Mouse (Mus musculus): ENCODE data around the gene Mgme1. TPM values are rescaled to one million over a fixed set of nuclear protein-coding genes. Genes with fewer than 3 reads are reported as not detected.

Gene Mgme1
- polyA plus RNA-seq, 2 experiments = 5.9 to 9.2 TPM

DNA sequence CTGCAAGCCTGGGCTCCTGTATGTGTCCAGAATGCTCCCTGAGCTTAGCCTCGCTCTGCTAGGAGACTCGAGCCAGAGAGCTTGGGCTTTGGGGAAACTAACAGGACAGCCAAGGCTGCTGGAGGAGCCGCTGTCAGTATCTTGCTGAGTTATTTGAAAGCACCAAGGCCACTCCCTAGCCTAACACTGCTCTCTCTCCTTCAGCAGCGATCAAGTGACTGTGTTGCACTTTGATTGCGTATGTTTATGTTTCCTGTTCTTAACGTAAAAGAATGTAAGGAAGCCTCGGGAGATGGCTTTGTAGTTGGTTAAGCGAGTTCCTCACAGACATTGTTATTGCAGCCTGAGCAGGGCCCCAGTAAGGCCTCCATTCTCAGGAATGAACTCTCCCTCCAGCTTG is 4.3 kb downstream of the Mgme1 start:
- no peaks in the 10 kb centered on the region for H3K27me3 ChIP-seq (ENCODE audit: control insufficient read depth, insufficient read depth, low read length)
- no peaks in the 10 kb centered on the region for H3K9me3 ChIP-seq (ENCODE audit: control insufficient read depth, low read length)
- DNase-seq (ENCODE audit: low read depth in 3 of 3, low spot score in 3 of 3) = no peak
- peaks cover 16 to 18% of the 10 kb centered on the region in 2 experiments for H3K4me1 ChIP-seq (replicated peaks; ENCODE audit: control insufficient read depth in 2 of 2, insufficient read depth in 2 of 2, low read length in 1 of 2)
- no peak for ATAC-seq (ENCODE audit: insufficient read depth)
- H3K9ac ChIP-seq (replicated peaks) = peak overlapping the region; percentile 12
- peak overlapping the region; percentile 38 for H3K4me2 ChIP-seq (ENCODE audit: low read depth)
- peaks cover 5% of the 10 kb centered on the region for H3K36me3 ChIP-seq (replicated peaks; ENCODE audit: control insufficient read depth, insufficient read depth, low read depth)
- H3K27ac ChIP-seq = peak overlapping the region; percentile 14
- no peak for TF ChIP-seq CTCF (IDR thresholded peaks at IDR 0.05; ENCODE audit: low read depth)
- no peak for TF ChIP-seq EP300 (IDR thresholded peaks at IDR 0.05; ENCODE audit: low read depth)
- peak overlapping the region in 1 of 2 experiments; percentile 1; a peak in 1 of 4 replicates for H3K4me3 ChIP-seq (ENCODE audit: insufficient read depth in 1 of 2, low read depth in 2 of 2, low read length in 2 of 2)
- 29% methylated on average over 8 of the region's 8 CpGs for WGBS (ENCODE audit: insufficient replicate concordance)

DNA sequence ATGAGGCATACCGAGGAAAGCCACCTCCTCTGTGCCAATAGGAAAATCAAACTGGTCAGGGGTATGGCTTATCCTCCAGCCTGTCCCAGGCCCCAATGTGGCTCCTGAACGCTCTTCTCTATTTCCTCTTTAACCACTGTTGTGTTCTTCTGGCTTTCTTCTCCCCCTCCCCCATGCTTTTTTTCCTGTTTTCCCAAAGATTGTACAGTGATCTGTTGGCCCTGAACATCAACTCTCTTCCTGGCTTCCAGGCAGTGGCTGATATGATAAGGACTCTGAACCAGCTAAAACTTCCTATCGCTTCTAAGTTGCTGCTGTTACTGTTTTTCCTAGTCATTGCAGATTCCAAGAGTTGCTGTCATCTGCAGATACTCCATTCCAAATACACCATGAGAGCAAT is 6.4 kb downstream of the Mgme1 start:
- WGBS (ENCODE audit: insufficient replicate concordance) = 64% methylated on average over 3 of the region's 3 CpGs
- Histone ChIP-seq H3K27ac (no peak overlapping the region), H3K4me1 (replicated peaks; ENCODE audit: control insufficient read depth in 2 of 2, insufficient read depth in 2 of 2, low read length in 1 of 2) (peaks cover 15 to 16% of the 10 kb centered on the region in 2 experiments), H3K4me3 (ENCODE audit: insufficient read depth in 1 of 2, low read depth in 2 of 2, low read length in 2 of 2) (no peak overlapping the region), H3K4me2 (ENCODE audit: low read depth) (no peak overlapping the region), H3K36me3 (replicated peaks; ENCODE audit: control insufficient read depth, insufficient read depth, low read depth) (peaks cover 7% of the 10 kb centered on the region), H3K27me3 (ENCODE audit: control insufficient read depth, insufficient read depth, low read length) (no peaks in the 10 kb centered on the region), H3K9me3 (ENCODE audit: control insufficient read depth, low read length) (no peaks in the 10 kb centered on the region), H3K9ac (replicated peaks) (no peak overlapping the region)
- peak; percentile 5; the same call in 1 of the 2 replicates for ATAC-seq (ENCODE audit: insufficient read depth)
- TF ChIP-seq CTCF (IDR thresholded peaks at IDR 0.05; ENCODE audit: low read depth) (no peak), EP300 (IDR thresholded peaks at IDR 0.05; ENCODE audit: low read depth) (no peak)
- DNase-seq (ENCODE audit: low read depth in 3 of 3, low spot score in 3 of 3) = no peak

DNA sequence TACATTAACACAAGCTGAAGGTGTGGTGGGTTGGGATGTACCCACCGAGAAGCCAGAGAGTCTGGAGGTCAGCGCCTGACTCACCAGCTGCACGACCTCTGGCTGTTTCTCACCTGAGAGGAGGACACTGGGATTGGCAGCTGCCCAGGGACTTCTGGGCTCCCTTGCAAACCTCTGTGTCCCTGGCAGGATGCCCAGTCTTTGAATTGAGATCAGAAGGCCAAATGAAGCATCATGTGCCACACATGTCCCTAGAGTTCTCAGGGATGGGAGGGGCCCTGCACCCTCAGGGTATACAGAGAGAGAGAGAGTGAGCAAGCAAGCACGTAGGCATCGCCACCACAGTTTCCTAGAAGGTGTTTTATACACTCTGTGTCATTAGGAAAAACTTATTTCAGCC is 9.3 kb downstream of the Mgme1 start:
- ATAC-seq (ENCODE audit: insufficient read depth) (no peak), DNase-seq (ENCODE audit: low read depth in 3 of 3, low spot score in 3 of 3) (no peak)
- peaks cover 7% of the 10 kb centered on the region for H3K36me3 ChIP-seq (replicated peaks; ENCODE audit: control insufficient read depth, insufficient read depth, low read depth)
- H3K4me2 ChIP-seq (ENCODE audit: low read depth) = no peak overlapping the region
- H3K4me1 ChIP-seq (replicated peaks; ENCODE audit: control insufficient read depth in 2 of 2, insufficient read depth in 2 of 2, low read length in 1 of 2) = peaks cover 3% of the 10 kb centered on the region in 2 experiments; a peak in 3 of 4 replicates
- no peaks in the 10 kb centered on the region for H3K9me3 ChIP-seq (ENCODE audit: control insufficient read depth, low read length)
- H3K4me3 ChIP-seq (ENCODE audit: insufficient read depth in 1 of 2, low read depth in 2 of 2, low read length in 2 of 2) = no peak overlapping the region
- TF ChIP-seq EP300 (IDR thresholded peaks at IDR 0.05; ENCODE audit: low read depth) (no peak), CTCF (IDR thresholded peaks at IDR 0.05; ENCODE audit: low read depth) (no peak)
- 75% methylated on average over 5 of the region's 5 CpGs for WGBS (ENCODE audit: insufficient replicate concordance)
- no peak overlapping the region for H3K9ac ChIP-seq (replicated peaks)
- no peaks in the 10 kb centered on the region for H3K27me3 ChIP-seq (ENCODE audit: control insufficient read depth, insufficient read depth, low read length)
- no peak overlapping the region for H3K27ac ChIP-seq

DNA sequence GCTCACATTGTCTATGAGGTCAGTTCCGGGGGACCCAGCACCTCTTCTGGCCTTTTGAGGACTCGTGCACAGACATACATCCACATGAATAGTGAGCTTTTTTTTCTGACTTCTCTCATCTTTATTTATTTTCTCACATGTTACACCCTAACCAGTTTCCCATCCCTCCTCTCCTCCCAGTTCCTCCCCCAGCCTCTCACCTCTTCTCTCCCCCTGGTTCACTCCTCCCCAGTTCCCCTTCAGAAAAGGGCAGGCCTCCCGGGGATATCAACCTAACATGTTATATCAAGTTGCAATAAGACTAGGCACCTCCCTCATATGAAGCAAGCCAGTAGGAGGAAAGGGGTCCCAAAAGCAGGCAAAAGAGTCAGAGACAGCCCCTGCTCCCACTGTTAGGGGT is 10.1 kb downstream of the Mgme1 start:
- H3K27me3 ChIP-seq (ENCODE audit: control insufficient read depth, insufficient read depth, low read length) = no peaks in the 10 kb centered on the region
- ATAC-seq (ENCODE audit: insufficient read depth) = no peak
- H3K27ac ChIP-seq = no peak overlapping the region
- no peak overlapping the region for H3K4me2 ChIP-seq (ENCODE audit: low read depth)
- peaks cover 7% of the 10 kb centered on the region for H3K36me3 ChIP-seq (replicated peaks; ENCODE audit: control insufficient read depth, insufficient read depth, low read depth)
- no peak overlapping the region for H3K4me3 ChIP-seq (ENCODE audit: insufficient read depth in 1 of 2, low read depth in 2 of 2, low read length in 2 of 2)
- no peak for DNase-seq (ENCODE audit: low read depth in 3 of 3, low spot score in 3 of 3)
- no peaks in the 10 kb centered on the region for H3K9me3 ChIP-seq (ENCODE audit: control insufficient read depth, low read length)
- no peaks in the 10 kb centered on the region; a peak in 1 of 4 replicates for H3K4me1 ChIP-seq (replicated peaks; ENCODE audit: control insufficient read depth in 2 of 2, insufficient read depth in 2 of 2, low read length in 1 of 2)
- H3K9ac ChIP-seq (replicated peaks) = no peak overlapping the region
- TF ChIP-seq CTCF (IDR thresholded peaks at IDR 0.05; ENCODE audit: low read depth) (no peak), EP300 (IDR thresholded peaks at IDR 0.05; ENCODE audit: low read depth) (no peak)
- 70% methylated on average over 3 of the region's 3 CpGs for WGBS (ENCODE audit: insufficient replicate concordance)

DNA sequence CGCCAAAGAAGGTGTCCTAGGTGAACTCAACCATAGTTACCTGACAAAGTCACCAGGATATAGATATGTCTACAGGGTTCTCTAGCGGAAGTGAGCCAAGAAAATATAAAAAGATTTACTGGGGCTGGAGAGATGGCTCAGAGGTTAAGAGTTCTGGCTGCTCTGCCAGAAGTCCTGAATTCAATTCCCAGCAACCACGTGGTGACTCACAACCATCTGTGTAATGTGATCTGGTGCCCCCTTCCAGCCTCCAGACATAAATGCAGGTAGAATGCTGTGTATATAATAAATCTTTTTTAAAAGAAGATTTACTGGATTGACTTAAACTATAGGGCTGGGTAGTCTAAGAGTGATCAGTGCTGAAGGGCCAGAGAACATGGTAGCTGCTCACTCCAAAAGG is 11.0 kb downstream of the Mgme1 start:
- Histone ChIP-seq H3K27ac (no peak overlapping the region), H3K27me3 (ENCODE audit: control insufficient read depth, insufficient read depth, low read length) (no peaks in the 10 kb centered on the region), H3K36me3 (replicated peaks; ENCODE audit: control insufficient read depth, insufficient read depth, low read depth) (peaks cover 5% of the 10 kb centered on the region), H3K4me2 (ENCODE audit: low read depth) (no peak overlapping the region), H3K4me1 (replicated peaks; ENCODE audit: control insufficient read depth in 2 of 2, insufficient read depth in 2 of 2, low read length in 1 of 2) (no peaks in the 10 kb centered on the region), H3K4me3 (ENCODE audit: insufficient read depth in 1 of 2, low read depth in 2 of 2, low read length in 2 of 2) (no peak overlapping the region), H3K9me3 (ENCODE audit: control insufficient read depth, low read length) (no peaks in the 10 kb centered on the region), H3K9ac (replicated peaks) (no peak overlapping the region)
- ATAC-seq (ENCODE audit: insufficient read depth) (no peak), DNase-seq (ENCODE audit: low read depth in 3 of 3, low spot score in 3 of 3) (no peak)
- 67% methylated on average over 3 of the region's 3 CpGs for WGBS (ENCODE audit: insufficient replicate concordance)
- TF ChIP-seq EP300 (IDR thresholded peaks at IDR 0.05; ENCODE audit: low read depth) (no peak), CTCF (IDR thresholded peaks at IDR 0.05; ENCODE audit: low read depth) (no peak)

All from liver, embryonic 14.5 days (tissue).